14 mouse cellular contexts compared by ENCODE assay signal in genomic region chr12:70068647-70069257, GRCm38 (mm10). TPM values are rescaled to one million over a fixed set of nuclear protein-coding genes. Genes with fewer than 3 reads are reported as not detected.
A peak's percentile ranks its signal among the peaks of the same experiment; 100 is the strongest.
DNase-seq lines count a peak whose midpoint lies in the region; ATAC-seq and TF ChIP-seq lines count a peak whose summit lies in the region.
"Had no signal": no experiment of that assay in that cellular context is flagged by ENCODE, and none has a peak within 500 bp of the region (broad histone marks: within the 10 kb centered on the region; RNA-seq: fewer than 3 reads in every experiment).

No protein-coding gene starts in this region.

- no peak overlapping the region for H3K4me2 ChIP-seq in lung, embryonic 14.5 days
- peak overlapping the region; percentile 39 for H3K4me2 ChIP-seq in forebrain, embryonic 13.5 days
- H3K4me2 ChIP-seq: embryonic facial prominence, embryonic 13.5 days; hindbrain, embryonic 15.5 days; limb, embryonic 15.5 days had no signal

- H3K4me3 ChIP-seq in lung, embryonic 14.5 days (ENCODE audit: low read depth, low read length) = no peak overlapping the region
- H3K4me3 ChIP-seq in forebrain, embryonic 13.5 days = no peak overlapping the region
- H3K4me3 ChIP-seq in heart, adult 2 months = no peak overlapping the region
- H3K4me3 ChIP-seq in layer of hippocampus, adult 2 months = no peak overlapping the region
- H3K4me3 ChIP-seq: embryonic facial prominence, embryonic 13.5 days; hindbrain, embryonic 15.5 days; limb, embryonic 15.5 days; megakaryocyte, embryonic 14.5 days had no signal

- intact Hi-C loops in heart, adult 2 months (cut with DNase I) = loop anchor here (5.0 kb wide), 1 partner anchor 44 kb away; the partner anchor contains the start of gene Nin

- H3K9me3 ChIP-seq in lung, embryonic 14.5 days (ENCODE audit: low read depth, low read length) = no peaks in the 10 kb centered on the region
- H3K9me3 ChIP-seq in forebrain, embryonic 13.5 days (replicated peaks) = no peaks in the 10 kb centered on the region
- H3K9me3 ChIP-seq: embryonic facial prominence, embryonic 13.5 days; hindbrain, embryonic 15.5 days; limb, embryonic 15.5 days; megakaryocyte, embryonic 14.5 days had no signal

- no peak for TF ChIP-seq CTCF in lung, embryonic 14.5 days (IDR thresholded peaks at IDR 0.05; ENCODE audit: low read depth)
- no peak for TF ChIP-seq CTCF in heart, adult 2 months (IDR thresholded peaks at IDR 0.05)
- no peak for TF ChIP-seq CTCF in layer of hippocampus, adult 2 months (conservative IDR thresholded peaks at IDR 0.05)

- no peak for TF ChIP-seq POLR2A in heart, adult 2 months (IDR thresholded peaks at IDR 0.05; ENCODE audit: insufficient read depth, low read depth, low read length)

- H3K27ac ChIP-seq in lung, embryonic 14.5 days (ENCODE audit: low read depth) = no peak overlapping the region
- H3K27ac ChIP-seq in forebrain, embryonic 13.5 days = peak overlapping the region; percentile 36
- no peak overlapping the region for H3K27ac ChIP-seq in heart, adult 2 months
- H3K27ac ChIP-seq in layer of hippocampus, adult 2 months = no peak overlapping the region
- H3K27ac ChIP-seq: embryonic facial prominence, embryonic 13.5 days; hindbrain, embryonic 15.5 days; limb, embryonic 15.5 days had no signal

- no peaks in the 10 kb centered on the region; the same call in 1 of the 2 replicates for H3K36me3 ChIP-seq in lung, embryonic 14.5 days (ENCODE audit: insufficient read depth)
- no peaks in the 10 kb centered on the region; the same call in 1 of the 2 replicates for H3K36me3 ChIP-seq in forebrain, embryonic 13.5 days (ENCODE audit: poor library complexity, severe bottlenecking)
- peaks cover 2% of the 10 kb centered on the region for H3K36me3 ChIP-seq in heart, adult 2 months (ENCODE audit: control insufficient read depth, insufficient read depth, low read length)
- H3K36me3 ChIP-seq: embryonic facial prominence, embryonic 13.5 days; hindbrain, embryonic 15.5 days had no signal

- peak; percentile 22 for DNase-seq in lung, embryonic 14.5 days
- DNase-seq in lung, postnatal 25 days (ENCODE audit: low spot score) = no peak
- peak; percentile 83 for DNase-seq in retina, embryonic 14.5 days (ENCODE audit: low spot score)
- DNase-seq in heart, adult 2 months = no peak
- no peak for DNase-seq in adrenal gland, adult 8-10 months
- no peak for DNase-seq in layer of hippocampus, adult 2 months (ENCODE audit: low spot score in 2 of 2)
- DNase-seq: gastrocnemius, postnatal 36 days; right cerebral cortex, adult 18-20 months had no signal

- 21% methylated on average over 6 of the region's 6 CpGs for WGBS in lung, embryonic 14.5 days
- 3% methylated on average over 6 of the region's 6 CpGs for WGBS in forebrain, embryonic 13.5 days
- WGBS in heart, adult 2 months = 60% methylated on average over 6 of the region's 6 CpGs

- no peak; the same call in 1 of the 2 replicates for ATAC-seq in lung, embryonic 14.5 days (ENCODE audit: insufficient read depth)
- ATAC-seq in forebrain, embryonic 13.5 days = peak; percentile 50
- ATAC-seq in megakaryocyte progenitor cell, adult 5-6 weeks (replicated peaks; ENCODE audit: poor library complexity) = peak; percentile 56

- no peaks in the 10 kb centered on the region for H3K4me1 ChIP-seq in lung, embryonic 14.5 days (ENCODE audit: insufficient read depth)
- H3K4me1 ChIP-seq in forebrain, embryonic 13.5 days = peaks cover 42% of the 10 kb centered on the region
- H3K4me1 ChIP-seq in heart, adult 2 months (ENCODE audit: control insufficient read depth, insufficient read depth, low read length) = peaks cover 3% of the 10 kb centered on the region; the same call in 1 of the 2 replicates

- no peak overlapping the region for H3K9ac ChIP-seq in lung, embryonic 14.5 days
- no peak overlapping the region for H3K9ac ChIP-seq in forebrain, embryonic 13.5 days
- no peak overlapping the region for H3K9ac ChIP-seq in heart, adult 2 months (ENCODE audit: low read depth, low read length)
- H3K9ac ChIP-seq: embryonic facial prominence, embryonic 13.5 days; hindbrain, embryonic 15.5 days; limb, embryonic 15.5 days had no signal

- TF ChIP-seq EP300 in heart, adult 2 months (IDR thresholded peaks at IDR 0.05; ENCODE audit: insufficient read depth, low read depth, low read length) = no peak

- no peaks in the 10 kb centered on the region for H3K27me3 ChIP-seq in lung, embryonic 14.5 days (ENCODE audit: insufficient read depth, low read length)
- H3K27me3 ChIP-seq in forebrain, embryonic 13.5 days = no peaks in the 10 kb centered on the region
- no peaks in the 10 kb centered on the region for H3K27me3 ChIP-seq in heart, adult 2 months (ENCODE audit: control insufficient read depth, insufficient read depth, low read length)
- H3K27me3 ChIP-seq: embryonic facial prominence, embryonic 13.5 days; hindbrain, embryonic 15.5 days; limb, embryonic 15.5 days; megakaryocyte, embryonic 14.5 days had no signal

- H3K79me2 ChIP-seq in heart, adult 2 months (replicated peaks; ENCODE audit: control insufficient read depth, insufficient read depth, low read length) = no peaks in the 10 kb centered on the region

RNA-seq across cellular contexts. Expression of gene Nin, which starts 44.8 kb away (rescaled TPM):
- polyA plus RNA-seq in lung, embryonic 14.5 days (2014; fragmentation: Nextera tagmentation; extraction: Ambion mirVana) = 20.8 and 25.1 TPM in 2 replicates
- 14.1 and 14.5 TPM in 2 replicates for polyA plus RNA-seq in forebrain, embryonic 13.5 days (2015; fragmentation: Nextera tagmentation; extraction: Ambion mirVana)
- total RNA-seq in megakaryocyte progenitor cell, adult 5-6 weeks (2015) = 117 and 120 TPM in 2 replicates
- total RNA-seq in megakaryocyte progenitor cell, adult 5-6 weeks (2017) = 190 and 207 TPM in 2 replicates
- total RNA-seq in heart, adult 2 months (2021) = 10 to 100 TPM; 13.7 to 17.3 TPM
- 4.5 and 9.3 TPM in 2 replicates for polyA plus RNA-seq in heart, adult 2 months (2012; rRNA removed)
- total RNA-seq in adrenal gland, adult 8-10 months (2022) = 10 to 100 TPM; 27.4 to 55.2 (median 38.7) TPM
- 10 to 100 TPM; 61.9 to 79.5 TPM for total RNA-seq in layer of hippocampus, adult 2 months (2021)

Comparison
In these comparisons a context has a peak if more than half of its experiments do, and no peak if none do; other contexts are left out.
1. DNase-seq: peak in lung, embryonic 14.5 days (single experiment) and retina, embryonic 14.5 days (single experiment); none in lung, postnatal 25 days (single experiment), heart, adult 2 months (0 of 2), adrenal gland, adult 8-10 months (single experiment) and layer of hippocampus, adult 2 months (0 of 2).